Mouse (Mus musculus) midbrain, postnatal 0 days (tissue): Measurements from ENCODE around the gene Ear2. TPM values are rescaled to one million over a fixed set of nuclear protein-coding genes. Genes with fewer than 3 reads are reported as not detected.
A peak's percentile ranks its signal among the peaks of the same experiment; 100 is the strongest.
"Not testable (repeated sequence)": the region's sequence is repeated elsewhere in the genome, so short reads cannot be mapped to it uniquely, and the experiment has no call there.

ENCODE experiments used
- ATAC-seq: fragments of 200-750 bp; cut with Nextera tagmentation; 2 replicates; pipeline ENCODE4 v1.8.0; 2017; ENCODE audit warnings: moderate number of reproducible peaks, mild to moderate bottlenecking, moderate TSS enrichment, moderate library complexity; ENCODE audit not compliant: low FRiP score
- DNase-seq: peaks from one replicate; pipeline ENCODE4 v3.0.0-alpha.2; 2015; ENCODE audit warnings: low spot score
- H3K27ac ChIP-seq: fragments of 300-500 bp; sonication (generic); 2 replicates; pipeline ENCODE4 v1.5.1; 2014; ENCODE audit warnings: low read depth, mild to moderate bottlenecking, low read length, mixed read lengths
- H3K27me3 ChIP-seq: fragments of 300-500 bp; sonication (generic); 2 replicates; pipeline ENCODE4 v1.6.1; 2014; ENCODE audit warnings: low read length, control low read depth, mixed read lengths; ENCODE audit not compliant: insufficient read depth
- H3K36me3 ChIP-seq: fragments of 300-500 bp; sonication (generic); 2 replicates; pipeline ENCODE4 v1.6.1; 2014; ENCODE audit warnings: low read length, control low read depth, mixed read lengths; ENCODE audit not compliant: insufficient read depth
- H3K4me1 ChIP-seq: fragments of 300-500 bp; sonication (generic); 2 replicates; pipeline ENCODE4 v1.6.1; 2014; ENCODE audit warnings: mild to moderate bottlenecking, control low read depth, antibody characterized with exemption, low read length, mixed read lengths; ENCODE audit not compliant: insufficient read depth
- H3K4me2 ChIP-seq: fragments of 300-500 bp; sonication (generic); 2 replicates; pipeline ENCODE4 v1.6.1; 2014; ENCODE audit warnings: low read depth, mild to moderate bottlenecking, low read length, mixed read lengths; ENCODE audit not compliant: poor library complexity, severe bottlenecking
- H3K4me3 ChIP-seq: fragments of 300-500 bp; sonication (generic); 2 replicates; pipeline ENCODE4 v1.5.1; 2014; ENCODE audit warnings: low read depth, mild to moderate bottlenecking, low read length, moderate library complexity
- H3K9ac ChIP-seq: fragments of 300-500 bp; sonication (generic); replicated peaks from 2 replicates; pipeline ENCODE4 v1.6.1; 2014; ENCODE audit warnings: mild to moderate bottlenecking, low read length, moderate library complexity, mixed read lengths; ENCODE audit not compliant: poor library complexity, severe bottlenecking
- H3K9me3 ChIP-seq: fragments of 300-500 bp; sonication (generic); 2 replicates; pipeline ENCODE4 v1.6.1; 2016; ENCODE audit warnings: low read length, control low read depth
- CTCF ChIP-seq: IDR thresholded peaks from 2 replicates; pipeline ENCODE4 v1.5.1; 2016; ENCODE audit warnings: antibody characterized with exemption, mild to moderate bottlenecking
- WGBS: fragments of 180-500 bp; shearing (Covaris S2); extraction: QIAGEN DNeasy Blood & Tissue Kit; methylation state at CpG from one replicate; pipeline ENCODE4 v1.1.7; 2014; 5-methylcytosine and 5-hydroxymethylcytosine counted together
- polyA plus RNA-seq: library from polyadenylated mRNA; unstranded; fragments of >200 nt; fragmentation: Nextera tagmentation; extraction: Ambion mirVana; gene quantifications from 2 replicates; pipeline ENCODE4 v1.2.1, GENCODE M21; 2015
- total RNA-seq: library from RNA; depleted of rRNA; stranded (reverse); fragments of >200 nt; gene quantifications from 2 replicates; pipeline ENCODE4 v1.2.3, GENCODE M21; 2014; rRNA removed

Gene Ear2
- not detected in 2 replicates for total RNA-seq
- not detected in 2 replicates for polyA plus RNA-seq

DNA sequence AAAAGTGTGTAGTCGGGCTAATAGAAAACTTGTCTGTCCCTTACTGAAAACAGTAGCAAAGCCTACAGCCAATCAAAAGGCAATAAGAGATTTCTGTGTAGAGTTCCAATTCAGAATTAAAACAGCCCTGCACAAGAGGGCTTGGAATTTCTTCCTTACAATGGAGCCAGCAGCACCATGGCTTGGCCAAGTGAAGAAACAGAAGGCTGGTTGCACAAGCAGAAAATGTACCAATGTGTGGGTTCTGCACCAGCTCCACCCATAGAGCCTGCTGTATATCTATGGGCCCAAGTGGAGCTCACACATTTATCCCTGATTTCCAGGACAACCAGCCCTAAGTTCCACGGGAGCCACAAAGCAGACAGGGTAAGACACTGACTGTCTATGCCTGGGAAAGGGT lies at the start of gene Ear2:
Gene Ear2, plus strand, starts transcription at position 301 of the 400 bp plus-strand sequence.
- H3K4me2 ChIP-seq, H3K9ac ChIP-seq, H3K36me3 ChIP-seq, H3K27ac ChIP-seq, H3K27me3 ChIP-seq, H3K9me3 ChIP-seq, H3K4me1 ChIP-seq, ATAC-seq, H3K4me3 ChIP-seq, DNase-seq: not testable (repeated sequence)
- WGBS, result 88% methylated on average over 2 of the region's 2 CpGs

DNA sequence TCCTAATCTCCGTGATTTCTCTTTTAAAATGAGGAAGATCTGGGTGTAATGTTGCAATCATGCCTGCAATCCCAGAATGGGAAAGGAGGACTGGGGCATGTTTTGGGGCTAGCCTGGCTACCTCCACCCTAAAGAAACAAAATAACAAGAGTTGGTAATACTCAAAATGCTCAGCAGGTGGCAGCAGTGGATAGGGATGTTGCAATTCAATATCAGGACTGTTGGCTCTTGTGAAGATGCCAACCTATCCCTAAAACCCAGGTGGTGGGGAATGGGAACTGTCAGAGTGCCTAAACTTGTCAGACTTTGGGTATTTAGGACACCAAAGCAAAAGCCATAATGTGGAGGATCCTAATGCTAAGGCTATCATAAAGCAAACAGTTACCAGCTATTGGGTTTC lies 34.6 kb upstream of the Ear2 start:
- not testable (repeated sequence) for H3K27me3 ChIP-seq, H3K4me1 ChIP-seq, H3K9me3 ChIP-seq, H3K4me2 ChIP-seq, H3K27ac ChIP-seq, ATAC-seq, H3K9ac ChIP-seq, H3K36me3 ChIP-seq, H3K4me3 ChIP-seq
- 81% methylated on average over 1 of the region's 1 CpGs for WGBS
- TF ChIP-seq CTCF, result peak; percentile 70
- peak; percentile 7 for DNase-seq

DNA sequence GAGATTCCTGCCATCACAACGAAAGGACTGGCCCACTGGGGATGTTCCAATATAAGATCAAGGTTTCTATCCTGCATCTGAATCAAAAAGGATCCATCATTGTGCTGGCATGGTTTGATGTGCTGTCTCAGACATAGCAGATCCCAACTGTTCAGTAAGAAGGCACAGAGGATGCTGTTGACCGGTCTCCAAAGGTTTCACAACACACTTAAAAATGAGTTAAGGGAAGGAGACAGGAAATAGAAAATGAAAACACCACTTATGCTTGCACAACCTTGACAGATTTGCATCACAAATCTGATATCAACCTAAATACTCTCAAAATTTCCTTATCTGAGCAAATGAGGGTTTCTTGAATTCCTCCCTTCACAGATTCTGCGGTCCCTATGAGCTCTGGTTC lies 31.9 kb upstream of the Ear2 start:
- not testable (repeated sequence) for H3K9ac ChIP-seq, H3K27ac ChIP-seq, H3K4me1 ChIP-seq, DNase-seq, H3K9me3 ChIP-seq, H3K4me2 ChIP-seq, H3K27me3 ChIP-seq, H3K4me3 ChIP-seq, H3K36me3 ChIP-seq, ATAC-seq
- WGBS, result 74% methylated on average over 1 of the region's 3 CpGs

DNA sequence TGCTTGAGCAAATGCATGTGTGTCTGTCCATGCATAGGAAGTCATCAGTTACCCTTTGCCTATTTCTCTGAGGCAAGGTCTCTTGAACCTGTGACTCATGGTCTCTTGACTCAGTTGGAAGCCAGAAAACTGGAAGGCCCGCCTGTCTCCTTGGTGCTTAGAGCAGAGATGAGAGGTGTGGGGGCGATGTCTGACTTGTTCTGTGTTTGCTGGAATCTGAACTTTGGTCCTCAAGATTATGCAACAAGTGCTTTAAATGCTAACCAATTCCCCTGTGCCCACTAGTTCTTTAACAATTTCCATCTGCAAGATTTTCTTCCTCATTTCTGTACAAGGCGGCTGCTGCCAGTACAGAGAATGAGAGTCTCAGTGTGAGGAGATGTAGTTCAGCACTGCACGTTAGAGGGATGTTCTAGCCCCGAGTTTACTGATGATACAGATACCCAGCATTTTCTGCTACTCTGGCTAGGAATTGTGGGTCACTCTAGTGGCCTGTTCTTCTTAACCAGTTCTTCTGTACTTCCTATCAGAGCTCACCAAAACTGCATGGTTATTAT lies 24.6 kb upstream of the Ear2 start:
- 69% methylated on average over 5 of the region's 5 CpGs for WGBS

DNA sequence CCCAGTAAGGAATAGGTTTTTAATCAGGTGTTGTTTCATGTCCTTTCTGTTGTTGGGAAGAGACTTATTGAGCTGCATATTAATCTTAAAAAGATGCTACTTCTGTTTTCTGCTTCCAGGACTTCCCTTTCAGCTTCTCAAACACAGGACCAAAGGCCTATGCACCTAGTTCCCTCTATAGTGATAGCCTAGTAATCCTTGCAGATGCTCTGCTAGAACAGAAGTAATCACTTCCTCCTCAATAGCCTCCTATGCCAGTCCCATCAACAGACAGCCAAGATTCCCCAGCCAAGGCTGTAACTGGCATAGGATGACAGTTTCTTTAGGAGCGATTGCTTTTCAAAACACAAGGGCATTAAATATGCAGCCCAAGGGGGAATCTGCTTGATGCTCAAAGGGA lies 15.9 kb upstream of the Ear2 start:
- not testable (repeated sequence) for ATAC-seq

More for the DNA sequence above, 24.6 kb upstream of the Ear2 start:
- H3K36me3 ChIP-seq, H3K27me3 ChIP-seq, H3K9me3 ChIP-seq, H3K9ac ChIP-seq, DNase-seq, H3K4me2 ChIP-seq, H3K4me1 ChIP-seq, ATAC-seq, H3K27ac ChIP-seq, H3K4me3 ChIP-seq: not testable (repeated sequence)

DNA sequence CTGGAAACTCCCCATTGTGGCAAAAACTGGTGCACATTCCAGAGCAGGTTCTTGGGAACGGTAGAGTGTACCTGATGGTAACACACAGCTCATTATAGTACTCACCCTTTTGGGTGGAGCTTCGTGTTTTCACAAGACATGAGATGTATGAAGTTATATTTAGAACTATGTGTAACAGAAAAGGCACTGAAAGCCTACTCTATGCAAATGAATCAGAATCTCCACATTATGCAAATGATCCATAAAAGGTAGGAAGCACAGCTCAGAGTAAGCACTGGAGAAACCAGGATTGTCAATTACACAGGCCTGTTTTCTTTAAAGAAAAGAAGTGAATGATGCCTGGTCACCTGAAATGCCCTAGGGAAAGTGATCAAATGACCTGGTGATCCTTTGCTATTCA lies 14.9 kb upstream of the Ear2 start:
- H3K4me1 ChIP-seq, H3K4me3 ChIP-seq, ATAC-seq, H3K36me3 ChIP-seq, H3K9ac ChIP-seq, H3K27me3 ChIP-seq, H3K4me2 ChIP-seq, DNase-seq, H3K27ac ChIP-seq, H3K9me3 ChIP-seq: not testable (repeated sequence)
- WGBS, result 80% methylated on average over 2 of the region's 2 CpGs

More for the DNA sequence above, 15.9 kb upstream of the Ear2 start:
- not testable (repeated sequence) for H3K4me1 ChIP-seq, DNase-seq, H3K27me3 ChIP-seq, H3K4me2 ChIP-seq, H3K4me3 ChIP-seq, H3K9me3 ChIP-seq, H3K36me3 ChIP-seq, H3K27ac ChIP-seq, H3K9ac ChIP-seq
- WGBS, result 79% methylated on average over 1 of the region's 1 CpGs

DNA sequence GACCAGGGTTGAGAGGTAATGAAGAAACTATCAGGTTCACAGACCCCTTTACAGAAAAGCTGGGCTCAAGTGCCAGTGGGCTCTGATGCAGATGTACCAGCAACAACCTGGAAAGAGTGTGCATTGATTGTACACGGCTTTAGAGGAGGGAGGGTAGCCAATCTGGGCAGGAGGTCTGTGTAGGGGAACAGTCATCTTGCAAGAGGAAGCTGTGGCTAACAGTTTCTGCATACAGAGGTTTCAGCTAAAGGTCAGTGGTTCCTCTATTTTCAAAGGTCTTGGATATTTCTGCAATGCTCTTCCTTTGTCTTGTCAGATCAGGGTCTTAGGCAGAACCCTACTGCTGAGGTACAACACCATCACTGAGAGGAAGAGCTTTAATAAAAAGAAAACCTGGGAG lies 10.9 kb upstream of the Ear2 start:
- H3K9me3 ChIP-seq, H3K4me3 ChIP-seq, DNase-seq, H3K4me1 ChIP-seq, H3K4me2 ChIP-seq, ATAC-seq, H3K27ac ChIP-seq, H3K9ac ChIP-seq, H3K27me3 ChIP-seq, H3K36me3 ChIP-seq: not testable (repeated sequence)
- WGBS, result 70% methylated on average over 1 of the region's 1 CpGs

DNA sequence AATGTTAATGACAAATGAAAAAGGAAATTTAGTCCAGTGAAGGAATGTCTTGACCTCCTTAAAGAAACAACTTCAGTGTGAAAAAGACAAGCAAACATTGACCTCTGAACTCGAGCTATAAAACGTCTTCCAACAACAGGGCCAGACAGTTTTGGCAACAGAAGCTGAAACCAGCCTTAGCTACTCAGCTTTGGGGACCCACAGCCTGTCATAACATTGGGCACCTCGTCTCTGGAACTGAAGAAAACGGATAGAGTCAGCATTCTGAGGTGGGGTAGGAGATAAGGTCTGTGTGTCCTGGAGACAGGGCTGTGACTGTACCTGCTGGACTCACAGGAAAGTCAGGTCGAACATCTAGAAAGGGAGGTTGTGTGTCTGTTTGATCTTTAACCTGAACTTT lies 8.0 kb upstream of the Ear2 start:
- WGBS, result 72% methylated on average over 5 of the region's 5 CpGs

DNA sequence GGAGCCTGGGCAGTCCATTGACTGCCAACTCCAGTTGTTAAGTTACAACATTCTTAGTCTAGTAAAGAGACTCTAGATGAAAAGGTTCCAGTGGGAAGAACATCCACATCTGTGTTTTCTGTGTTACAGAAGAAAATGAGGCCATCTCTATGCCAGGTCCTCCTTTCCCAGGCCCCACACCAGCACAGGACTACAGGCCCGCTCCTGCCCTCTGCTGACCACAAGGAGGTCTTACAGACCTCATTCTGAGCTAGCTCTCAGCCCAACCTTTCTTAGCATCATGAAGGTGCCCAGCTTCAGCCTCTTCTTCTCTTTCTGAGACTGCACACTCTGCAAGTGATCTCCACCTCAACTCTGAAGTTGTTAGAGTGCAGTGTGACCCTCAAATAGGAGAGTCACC lies 2.4 kb upstream of the Ear2 start:
- not testable (repeated sequence) for DNase-seq, ATAC-seq
- no CpG with 5 or more reads among the region's 1 CpGs for WGBS

More for the DNA sequence above, 8.0 kb upstream of the Ear2 start:
- not testable (repeated sequence) for H3K27me3 ChIP-seq, H3K9ac ChIP-seq, H3K4me1 ChIP-seq, ATAC-seq, H3K4me3 ChIP-seq, H3K4me2 ChIP-seq, DNase-seq, H3K36me3 ChIP-seq, H3K9me3 ChIP-seq, H3K27ac ChIP-seq

More for the DNA sequence above, 2.4 kb upstream of the Ear2 start:
- not testable (repeated sequence) for H3K4me1 ChIP-seq, H3K9me3 ChIP-seq, H3K4me2 ChIP-seq, H3K4me3 ChIP-seq, H3K36me3 ChIP-seq, H3K27me3 ChIP-seq, H3K9ac ChIP-seq, H3K27ac ChIP-seq
